Comparison of ENCODE assay signal across 8 mouse cellular contexts in genomic region chr5:31221304-31221945, GRCm38 (mm10). TPM values are rescaled to one million over a fixed set of nuclear protein-coding genes. Genes with fewer than 3 reads are reported as not detected.
DNase-seq lines count a peak whose midpoint lies in the region; ATAC-seq and TF ChIP-seq lines count a peak whose summit lies in the region.

No protein-coding gene starts in this region.

- no peak for DNase-seq in heart, embryonic 10.5 days (ENCODE audit: low spot score)
- no peak for DNase-seq in heart, postnatal 14 days
- DNase-seq in MEL (ENCODE audit: low read depth, low spot score): peak; percentile 94
- DNase-seq in embryo, embryonic 11.5 days (ENCODE audit: low read depth, low spot score): peak; percentile 59
- peak; percentile 67 for DNase-seq in hindbrain, embryonic 14.5 days (ENCODE audit: low spot score)
- no peak for DNase-seq in liver, embryonic 11.5 days (ENCODE audit: low spot score)
- DNase-seq in gastrocnemius, postnatal 36 days: no peak

- TF ChIP-seq POLR2A in MEL (IDR thresholded peaks at IDR 0.05; ENCODE audit: control insufficient read depth in 1 of 2, insufficient read depth in 1 of 2, low read depth in 1 of 2, low read length in 2 of 2, poor library complexity in 1 of 2): 0 out of 4 replicates have a peak, but pooled peaks of 1 of the 2 experiments have one; percentile 2

- 0 out of 2 replicates have a peak, but pooled peaks have one; percentile 25 for ATAC-seq in hindbrain, embryonic 14.5 days (ENCODE audit: low FRiP score)
- ATAC-seq in liver, embryonic 11.5 days (replicated peaks; ENCODE audit: low FRiP score): peak; percentile 6; the same call in 1 of the 2 replicates
- ATAC-seq in neural tube, embryonic 14.5 days (ENCODE audit: low read depth): peak; percentile 45

- H3K79me2 ChIP-seq in MEL (ENCODE audit: control insufficient read depth, insufficient read depth, low read length, poor library complexity): peaks cover 40% of the 10 kb centered on the region

- H3K4me3 ChIP-seq in heart, embryonic 10.5 days: peak overlapping the region; percentile 99
- peak overlapping the region; percentile 57 to 72 for H3K4me3 ChIP-seq in MEL (ENCODE audit: control insufficient read depth in 1 of 2, insufficient read depth in 1 of 2, low read depth in 2 of 2, low read length in 2 of 2)
- peak overlapping the region; percentile 83 for H3K4me3 ChIP-seq in hindbrain, embryonic 14.5 days (replicated peaks; ENCODE audit: low read length)
- peak overlapping the region; percentile 93 for H3K4me3 ChIP-seq in liver, embryonic 11.5 days (ENCODE audit: low read depth, low read length)
- H3K4me3 ChIP-seq in neural tube, embryonic 14.5 days (ENCODE audit: low read depth, low read length): peak overlapping the region; percentile 85

- H3K9me3 ChIP-seq in heart, embryonic 10.5 days: no peaks in the 10 kb centered on the region
- H3K9me3 ChIP-seq in MEL (replicated peaks; ENCODE audit: insufficient read depth, low read length): no peaks in the 10 kb centered on the region
- H3K9me3 ChIP-seq in hindbrain, embryonic 14.5 days (ENCODE audit: control insufficient read depth, low read length): no peaks in the 10 kb centered on the region
- no peaks in the 10 kb centered on the region for H3K9me3 ChIP-seq in liver, embryonic 11.5 days (ENCODE audit: control insufficient read depth, low read length)
- H3K9me3 ChIP-seq in neural tube, embryonic 14.5 days (ENCODE audit: control insufficient read depth, low read length): no peaks in the 10 kb centered on the region

- peak overlapping the region; percentile 97 for H3K27ac ChIP-seq in heart, embryonic 10.5 days
- H3K27ac ChIP-seq in MEL (ENCODE audit: control insufficient read depth, low read depth, low read length): peak overlapping the region; percentile 84
- peak overlapping the region; percentile 98 for H3K27ac ChIP-seq in hindbrain, embryonic 14.5 days
- peak overlapping the region; percentile 92 for H3K27ac ChIP-seq in liver, embryonic 11.5 days (ENCODE audit: low read depth, low read length)
- peak overlapping the region; percentile 75 for H3K27ac ChIP-seq in neural tube, embryonic 14.5 days (ENCODE audit: low read depth, low read length)

- TF ChIP-seq EP300 in MEL (IDR thresholded peaks at IDR 0.05; ENCODE audit: low read depth in 1 of 2, low read length in 2 of 2): no peak

- TF ChIP-seq CTCF in MEL (IDR thresholded peaks at IDR 0.05 in 2 of 3, conservative IDR thresholded peaks at IDR 0.05 in 1 of 3; ENCODE audit: control insufficient read depth in 1 of 3, insufficient read depth in 1 of 3, low read depth in 2 of 3, low read length in 3 of 3, poor library complexity in 1 of 3, severe bottlenecking in 1 of 3): peak; percentile 75 to 90 (median 85)

- H3K4me1 ChIP-seq in heart, embryonic 10.5 days: peaks cover 9% of the 10 kb centered on the region; the same call in 1 of the 2 replicates
- H3K4me1 ChIP-seq in MEL (ENCODE audit: control insufficient read depth in 1 of 2, insufficient read depth in 2 of 2, low read length in 2 of 2): peaks cover 8 to 11% of the 10 kb centered on the region in 2 experiments
- peaks cover 15% of the 10 kb centered on the region; the same call in 1 of the 2 replicates for H3K4me1 ChIP-seq in hindbrain, embryonic 14.5 days (replicated peaks; ENCODE audit: control insufficient read depth, insufficient read depth, low read length)
- H3K4me1 ChIP-seq in liver, embryonic 11.5 days (replicated peaks; ENCODE audit: control insufficient read depth, insufficient read depth, low read length): peaks cover 9% of the 10 kb centered on the region
- peaks cover 7% of the 10 kb centered on the region; the same call in 1 of the 2 replicates for H3K4me1 ChIP-seq in neural tube, embryonic 14.5 days (ENCODE audit: control insufficient read depth, insufficient read depth, low read length)

- intact Hi-C loops in heart, postnatal 14 days (cut with DNase I): loop anchor here (2.0 to 10.0 kb wide), 3 partner anchors 19 to 233 kb away; partner anchors contain the start of genes Gm9970, Ift172, Nrbp1 and Zfp512
- intact Hi-C loops in gastrocnemius, postnatal 36 days (cut with DNase I): loop anchor here (2.0 kb wide), 1 partner anchor 19 kb away; the partner anchor contains the start of genes Gm9970 and Nrbp1

- H3K36me3 ChIP-seq in heart, embryonic 10.5 days: no peaks in the 10 kb centered on the region
- H3K36me3 ChIP-seq in MEL (ENCODE audit: control insufficient read depth in 1 of 2, insufficient read depth in 2 of 2, low read length in 2 of 2): peaks cover 8 to 25% of the 10 kb centered on the region in 2 experiments
- H3K36me3 ChIP-seq in hindbrain, embryonic 14.5 days (replicated peaks; ENCODE audit: control insufficient read depth, insufficient read depth): no peaks in the 10 kb centered on the region
- no peaks in the 10 kb centered on the region for H3K36me3 ChIP-seq in liver, embryonic 11.5 days (ENCODE audit: control insufficient read depth, insufficient read depth, low read length)
- H3K36me3 ChIP-seq in neural tube, embryonic 14.5 days (ENCODE audit: control insufficient read depth, insufficient read depth, low read length): no peaks in the 10 kb centered on the region

- WGBS in heart, embryonic 10.5 days: 17% methylated on average over 11 of the region's 11 CpGs
- 14% methylated on average over 11 of the region's 11 CpGs for WGBS in hindbrain, embryonic 14.5 days
- 19% methylated on average over 11 of the region's 11 CpGs for WGBS in liver, embryonic 11.5 days
- 10% methylated on average over 11 of the region's 11 CpGs for WGBS in neural tube, embryonic 14.5 days

- H3K4me2 ChIP-seq in hindbrain, embryonic 14.5 days (replicated peaks): peak overlapping the region; percentile 61
- peak overlapping the region; percentile 91 for H3K4me2 ChIP-seq in liver, embryonic 11.5 days
- peak overlapping the region; percentile 42 for H3K4me2 ChIP-seq in neural tube, embryonic 14.5 days (ENCODE audit: low read depth, low read length)

- no peaks in the 10 kb centered on the region for H3K27me3 ChIP-seq in heart, embryonic 10.5 days (ENCODE audit: insufficient read depth, poor library complexity, severe bottlenecking)
- H3K27me3 ChIP-seq in MEL (ENCODE audit: control insufficient read depth in 1 of 2, insufficient read depth in 2 of 2, low read length in 2 of 2): no peaks in the 10 kb centered on the region
- no peaks in the 10 kb centered on the region for H3K27me3 ChIP-seq in hindbrain, embryonic 14.5 days (ENCODE audit: control insufficient read depth, insufficient read depth, low read length)
- H3K27me3 ChIP-seq in liver, embryonic 11.5 days (replicated peaks; ENCODE audit: control insufficient read depth, insufficient read depth, low read length): no peaks in the 10 kb centered on the region
- no peaks in the 10 kb centered on the region for H3K27me3 ChIP-seq in neural tube, embryonic 14.5 days (ENCODE audit: control insufficient read depth, insufficient read depth, low read length)

- H3K9ac ChIP-seq in MEL (ENCODE audit: control insufficient read depth, low read depth, low read length, poor library complexity, severe bottlenecking): peak overlapping the region; percentile 84
- H3K9ac ChIP-seq in hindbrain, embryonic 14.5 days: peak overlapping the region; percentile 85
- H3K9ac ChIP-seq in liver, embryonic 11.5 days (ENCODE audit: low read depth, low read length): peak overlapping the region; percentile 96
- H3K9ac ChIP-seq in neural tube, embryonic 14.5 days (replicated peaks; ENCODE audit: low read depth, low read length): peak overlapping the region; percentile 88

- peak; percentile 71 for TF ChIP-seq RAD21 in MEL (IDR thresholded peaks at IDR 0.05; ENCODE audit: low read depth, low read length)

RNA-seq across cellular contexts. Expression of gene Ppm1g, which starts 0.9 kb away (rescaled TPM):
- polyA plus RNA-seq in heart, embryonic 10.5 days (2016; fragmentation: Nextera tagmentation; extraction: Ambion mirVana): 148 and 151 TPM in 2 replicates
- 10 to 100 TPM; 56.5 to 66.1 TPM for total RNA-seq in heart, postnatal 14 days (2021)
- total RNA-seq in MEL (2012; rRNA removed): 374 and 408 TPM in 2 replicates
- polyA plus RNA-seq in MEL (2012; ENCODE audit: insufficient read depth in 1 of 2, insufficient read length in 2 of 2, low read depth in 1 of 2, low replicate concordance in 2 of 2, missing spikeins in 1 of 2): 100 to 1,000 TPM; 169 to 639 TPM
- polyA plus RNA-seq in hindbrain, embryonic 14.5 days (2014; fragmentation: Nextera tagmentation; extraction: Ambion mirVana): 162 TPM in 2 replicates
- 220 and 242 TPM in 2 replicates for polyA plus RNA-seq in liver, embryonic 11.5 days (2014; fragmentation: Nextera tagmentation; extraction: Ambion mirVana)
- 155 and 159 TPM in 2 replicates for polyA plus RNA-seq in neural tube, embryonic 14.5 days (2014; fragmentation: Nextera tagmentation; extraction: Ambion mirVana)
- 10 to 100 TPM; 33.9 to 47.2 TPM for total RNA-seq in gastrocnemius, postnatal 36 days (2021)

RNA-seq across cellular contexts. Expression of gene Nrbp1, which starts 19.2 kb away (rescaled TPM):
- 149 and 153 TPM in 2 replicates for polyA plus RNA-seq in heart, embryonic 10.5 days (2016; fragmentation: Nextera tagmentation; extraction: Ambion mirVana)
- total RNA-seq in heart, postnatal 14 days (2021): 10 to 100 TPM; 73.1 to 75.0 TPM
- 40.5 and 42.0 TPM in 2 replicates for total RNA-seq in MEL (2012; rRNA removed)
- 10 to 100 TPM in 1 of 2 experiments, not detected in 1; 55.2 TPM for polyA plus RNA-seq in MEL (2012; ENCODE audit: insufficient read depth in 1 of 2, insufficient read length in 2 of 2, low read depth in 1 of 2, low replicate concordance in 2 of 2, missing spikeins in 1 of 2)
- 149 and 161 TPM in 2 replicates for polyA plus RNA-seq in hindbrain, embryonic 14.5 days (2014; fragmentation: Nextera tagmentation; extraction: Ambion mirVana)
- polyA plus RNA-seq in liver, embryonic 11.5 days (2014; fragmentation: Nextera tagmentation; extraction: Ambion mirVana): 95.6 and 98.1 TPM in 2 replicates
- 157 and 161 TPM in 2 replicates for polyA plus RNA-seq in neural tube, embryonic 14.5 days (2014; fragmentation: Nextera tagmentation; extraction: Ambion mirVana)
- total RNA-seq in gastrocnemius, postnatal 36 days (2021): 10 to 100 TPM; 51.1 to 60.0 TPM

RNA-seq across cellular contexts. Expression of gene Zfp513, which starts 19.3 kb away (rescaled TPM):
- polyA plus RNA-seq in heart, embryonic 10.5 days (2016; fragmentation: Nextera tagmentation; extraction: Ambion mirVana): 7.3 and 11.0 TPM in 2 replicates
- total RNA-seq in heart, postnatal 14 days (2021): 10 to 100 TPM in 1 of 2 experiments, 1 to 10 TPM in 1; 9.9 to 10.6 TPM
- 6.0 and 7.0 TPM in 2 replicates for total RNA-seq in MEL (2012; rRNA removed)
- polyA plus RNA-seq in MEL (2012; ENCODE audit: insufficient read depth in 1 of 2, insufficient read length in 2 of 2, low read depth in 1 of 2, low replicate concordance in 2 of 2, missing spikeins in 1 of 2): 10 to 100 TPM in 1 of 2 experiments, not detected in 1; 15.2 TPM
- polyA plus RNA-seq in hindbrain, embryonic 14.5 days (2014; fragmentation: Nextera tagmentation; extraction: Ambion mirVana): 7.0 and 9.4 TPM in 2 replicates
- polyA plus RNA-seq in liver, embryonic 11.5 days (2014; fragmentation: Nextera tagmentation; extraction: Ambion mirVana): 4.7 and 6.2 TPM in 2 replicates
- 7.4 and 9.3 TPM in 2 replicates for polyA plus RNA-seq in neural tube, embryonic 14.5 days (2014; fragmentation: Nextera tagmentation; extraction: Ambion mirVana)
- 1 to 10 TPM; 5.1 to 5.8 TPM for total RNA-seq in gastrocnemius, postnatal 36 days (2021)

RNA-seq across cellular contexts. Expression of gene Gm9970, which starts 19.6 kb away (rescaled TPM):
- 0.28 TPM in 1 of 2 replicates, not detected in the other for polyA plus RNA-seq in heart, embryonic 10.5 days (2016; fragmentation: Nextera tagmentation; extraction: Ambion mirVana)
- not detected for total RNA-seq in heart, postnatal 14 days (2021)
- total RNA-seq in MEL (2012; rRNA removed): not detected in 2 replicates
- polyA plus RNA-seq in MEL (2012; ENCODE audit: insufficient read depth in 1 of 2, insufficient read length in 2 of 2, low read depth in 1 of 2, low replicate concordance in 2 of 2, missing spikeins in 1 of 2): under 1 TPM in 1 of 2 experiments, not detected in 1; 0.24 TPM
- 0.56 and 0.66 TPM in 2 replicates for polyA plus RNA-seq in hindbrain, embryonic 14.5 days (2014; fragmentation: Nextera tagmentation; extraction: Ambion mirVana)
- polyA plus RNA-seq in liver, embryonic 11.5 days (2014; fragmentation: Nextera tagmentation; extraction: Ambion mirVana): 0.36 TPM in 1 of 2 replicates, not detected in the other
- 0.54 and 1.4 TPM in 2 replicates for polyA plus RNA-seq in neural tube, embryonic 14.5 days (2014; fragmentation: Nextera tagmentation; extraction: Ambion mirVana)
- not detected for total RNA-seq in gastrocnemius, postnatal 36 days (2021)

RNA-seq across cellular contexts. Expression of gene Eif2b4, which starts 28.2 kb away (rescaled TPM):
- polyA plus RNA-seq in heart, embryonic 10.5 days (2016; fragmentation: Nextera tagmentation; extraction: Ambion mirVana): 73.4 and 77.6 TPM in 2 replicates
- 10 to 100 TPM; 48.4 to 62.3 TPM for total RNA-seq in heart, postnatal 14 days (2021)
- total RNA-seq in MEL (2012; rRNA removed): 126 and 151 TPM in 2 replicates
- 100 to 1,000 TPM in 1 of 2 experiments, not detected in 1; 282 TPM for polyA plus RNA-seq in MEL (2012; ENCODE audit: insufficient read depth in 1 of 2, insufficient read length in 2 of 2, low read depth in 1 of 2, low replicate concordance in 2 of 2, missing spikeins in 1 of 2)
- polyA plus RNA-seq in hindbrain, embryonic 14.5 days (2014; fragmentation: Nextera tagmentation; extraction: Ambion mirVana): 77.3 and 78.6 TPM in 2 replicates
- polyA plus RNA-seq in liver, embryonic 11.5 days (2014; fragmentation: Nextera tagmentation; extraction: Ambion mirVana): 93.2 and 98.1 TPM in 2 replicates
- polyA plus RNA-seq in neural tube, embryonic 14.5 days (2014; fragmentation: Nextera tagmentation; extraction: Ambion mirVana): 78.6 and 79.0 TPM in 2 replicates
- 10 to 100 TPM; 44.1 to 52.9 TPM for total RNA-seq in gastrocnemius, postnatal 36 days (2021)

Comparison
In these comparisons a context has a peak if more than half of its experiments do, and no peak if none do; other contexts are left out.
1. DNase-seq: peak in MEL (single experiment), embryo, embryonic 11.5 days (single experiment) and hindbrain, embryonic 14.5 days (single experiment); none in heart, embryonic 10.5 days (single experiment), heart, postnatal 14 days (0 of 2), liver, embryonic 11.5 days (single experiment) and gastrocnemius, postnatal 36 days (0 of 2).
2. Peak in every context shown above with its lines, with median percentiles within 50 percentile points of each other: H3K27ac ChIP-seq, H3K4me3 ChIP-seq, H3K9ac ChIP-seq, ATAC-seq and H3K4me2 ChIP-seq.